Mouse (Mus musculus) CH12.LX (cell line): Measurements from ENCODE around the gene Nup160.

Experiments
- EP300 ChIP-seq: IDR thresholded peaks from 2 replicates; pipeline ENCODE4 v1.6.1; 2011; ENCODE audit warnings: low read length, improper control_type of control experiment
- USF1 ChIP-seq: IDR thresholded peaks from 2 replicates; pipeline ENCODE4 v1.6.1; 2014; ENCODE audit warnings: low read depth, mild to moderate bottlenecking, inconsistent platforms, low read length, improper control_type of control experiment

DNA sequence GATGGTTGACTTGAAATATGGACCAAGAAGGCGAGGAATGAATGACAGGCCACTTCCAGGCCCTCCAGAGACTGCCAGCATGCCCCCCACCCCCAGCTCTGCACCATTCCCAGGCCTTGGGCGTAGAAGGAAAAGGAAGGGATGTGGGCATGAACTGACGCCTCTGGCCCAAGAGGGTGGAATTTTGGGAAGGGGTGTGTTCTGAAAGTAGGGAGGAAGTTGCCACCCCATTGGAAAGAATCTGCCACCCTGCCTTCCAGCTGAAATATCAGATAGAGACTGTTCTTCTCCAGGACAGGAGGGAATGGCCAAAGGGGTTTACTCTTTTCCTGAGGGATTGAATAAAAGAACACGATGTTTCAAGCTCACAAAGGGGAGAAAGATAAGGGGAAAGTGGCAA lies 18.4 kb upstream of the Nup160 start:
- TF ChIP-seq EP300 (no peak), USF1 (no peak)
